ENCODE assay signal across 1 mouse cellular context in the genomic region with DNA sequence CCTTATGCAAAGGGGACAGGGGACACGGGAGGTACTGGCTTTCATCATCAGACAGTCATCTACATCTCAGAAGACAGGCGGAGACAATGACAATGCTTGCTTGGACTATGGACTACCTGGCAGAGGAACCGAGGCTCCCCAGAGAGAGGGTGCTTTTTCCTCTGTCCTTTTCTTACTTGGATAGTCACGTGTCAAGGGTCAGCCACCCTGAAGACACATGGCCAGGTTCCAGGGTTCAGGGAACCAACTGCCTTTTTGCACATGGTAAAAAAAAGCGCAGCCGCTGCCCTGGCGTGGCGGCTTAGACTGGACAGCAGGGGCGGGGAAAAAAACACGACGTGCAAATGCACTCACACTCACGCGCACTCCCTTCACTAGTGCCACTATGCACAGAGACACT.
TF ChIP-seq lines count a peak whose summit lies in the region.

No protein-coding gene starts in this region.

TF ChIP-seq in ES-E14, 5 proteins besides CTCF, POLR2A, EP300 and RAD21 (continued from another document):
- no peak for TF ChIP-seq CHD2 (IDR thresholded peaks at IDR 0.05; ENCODE audit: low read depth, low read length)
- no peak for TF ChIP-seq ZC3H11A (IDR thresholded peaks at IDR 0.05; ENCODE audit: borderline replicate concordance, low read depth, low read length)
- TF ChIP-seq ZNF384 (IDR thresholded peaks at IDR 0.05; ENCODE audit: low read depth, low read length): no peak
